29 mouse cellular contexts compared by ENCODE assay signal in the genomic region with DNA sequence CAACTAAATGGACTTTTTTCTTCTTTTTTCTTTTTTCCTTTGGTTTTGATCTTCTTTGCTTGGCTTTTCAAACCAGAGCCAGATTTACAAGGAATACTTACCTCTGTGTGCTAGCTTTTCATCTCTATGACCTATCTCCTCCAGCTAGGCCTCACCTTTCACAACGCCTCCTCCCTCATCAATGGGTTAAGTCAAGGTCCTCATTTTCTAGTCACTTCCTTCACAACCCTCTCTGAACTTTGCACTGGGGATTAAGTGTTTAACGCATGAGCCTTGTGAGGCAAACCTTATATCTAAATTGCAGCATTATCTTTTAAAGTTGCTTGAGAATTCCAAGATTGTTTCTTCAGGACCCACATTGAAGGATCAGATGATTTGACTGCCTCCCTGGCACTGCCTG. TPM values are rescaled to one million over a fixed set of nuclear protein-coding genes. Genes with fewer than 3 reads are reported as not detected.
"Had no signal": no experiment of that assay in that cellular context is flagged by ENCODE, and none has a peak within 500 bp of the region (broad histone marks: within the 10 kb centered on the region; RNA-seq: fewer than 3 reads in every experiment).

No protein-coding gene starts in this region.

- H3K9me3 ChIP-seq: heart, embryonic 13.5 days; heart, embryonic 15.5 days; hindbrain, embryonic 13.5 days; hindbrain, embryonic 15.5 days; limb, embryonic 10.5 days; limb, embryonic 12.5 days had no signal

- H3K27ac ChIP-seq: heart, adult 2 months; heart, embryonic 13.5 days; heart, embryonic 15.5 days; hindbrain, embryonic 15.5 days; hindbrain, postnatal 0 days; layer of hippocampus, adult 2 months; left cerebral cortex, adult 2 months; limb, embryonic 10.5 days; limb, embryonic 12.5 days had no signal

- H3K4me3 ChIP-seq: heart, adult 2 months; heart, embryonic 13.5 days; heart, embryonic 15.5 days; hindbrain, embryonic 13.5 days; hindbrain, embryonic 15.5 days; layer of hippocampus, adult 2 months; left cerebral cortex, adult 2 months; limb, embryonic 10.5 days; limb, embryonic 12.5 days had no signal

- H3K4me1 ChIP-seq: heart, embryonic 13.5 days; heart, embryonic 15.5 days; hindbrain, embryonic 13.5 days; hindbrain, embryonic 15.5 days; limb, embryonic 10.5 days; limb, embryonic 12.5 days had no signal

- H3K27me3 ChIP-seq: heart, embryonic 13.5 days; heart, embryonic 15.5 days; hindbrain, embryonic 13.5 days; hindbrain, embryonic 15.5 days; limb, embryonic 12.5 days had no signal

- DNase-seq: forebrain, postnatal 0 days; gastrocnemius, postnatal 14 days; gastrocnemius, postnatal 36 days; heart, adult 11 months; heart, adult 2 months; heart, postnatal 14 days; heart, postnatal 36 days; kidney, adult 18-20 months; kidney, adult 8-10 months; kidney, postnatal 10 days; kidney, postnatal 25 days; liver had no signal

- H3K9ac ChIP-seq: forebrain, postnatal 0 days; heart, embryonic 13.5 days; heart, embryonic 15.5 days; hindbrain, embryonic 13.5 days; hindbrain, embryonic 15.5 days; limb, embryonic 12.5 days had no signal

- ATAC-seq: forebrain, postnatal 0 days; hindbrain, postnatal 0 days had no signal

- H3K36me3 ChIP-seq: heart, embryonic 13.5 days; heart, embryonic 15.5 days; hindbrain, embryonic 13.5 days; hindbrain, embryonic 15.5 days; limb, embryonic 10.5 days; limb, embryonic 12.5 days had no signal

- H3K4me2 ChIP-seq: heart, embryonic 11.5 days; heart, embryonic 13.5 days; heart, embryonic 15.5 days; hindbrain, embryonic 13.5 days; hindbrain, embryonic 15.5 days; limb, embryonic 12.5 days; liver, embryonic 11.5 days had no signal

RNA-seq across cellular contexts. Expression of a gene that starts 27.2 kb away (rescaled TPM):
- polyA plus RNA-seq: forebrain, postnatal 0 days; gonadal fat pad, adult 2 months; heart, adult 2 months; heart, embryonic 11.5 days; heart, embryonic 13.5 days; heart, embryonic 15.5 days; heart, postnatal 0 days; intestine, embryonic 14.5 days; kidney, embryonic 14.5 days; limb, embryonic 10.5 days; limb, embryonic 12.5 days; limb, embryonic 14.5 days; liver, embryonic 11.5 days had no signal

RNA-seq across cellular contexts. Expression of a gene that starts 58.2 kb away (rescaled TPM):
- polyA plus RNA-seq: forebrain, postnatal 0 days; gonadal fat pad, adult 2 months; heart, adult 2 months; heart, embryonic 11.5 days; heart, embryonic 13.5 days; heart, embryonic 15.5 days; heart, postnatal 0 days; hindbrain, embryonic 11.5 days; hindbrain, embryonic 13.5 days; hindbrain, embryonic 15.5 days; hindbrain, postnatal 0 days; intestine, embryonic 14.5 days; kidney, embryonic 14.5 days; limb, embryonic 10.5 days; limb, embryonic 12.5 days; limb, embryonic 14.5 days; liver, embryonic 11.5 days had no signal
